Mouse (Mus musculus): Measurements from ENCODE around the gene Gm17455. TPM values are rescaled to one million over a fixed set of nuclear protein-coding genes. Genes with fewer than 3 reads are reported as not detected.
A peak's percentile ranks its signal among the peaks of the same experiment; 100 is the strongest.

The Gm17455 gene
- total and polyA plus RNA-seq, 2 experiments from 2014 or later: 0.93 to 12.5 TPM

- Histone ChIP-seq H3K27ac (ENCODE audit: low read depth, low read length) (no peak overlapping the region), H3K9me3 (ENCODE audit: low read length) (no peaks in the 10 kb centered on the region), H3K4me1 (ENCODE audit: insufficient read depth, low read length) (no peaks in the 10 kb centered on the region), H3K27me3 (ENCODE audit: insufficient read depth, low read length) (no peaks in the 10 kb centered on the region), H3K36me3 (ENCODE audit: insufficient read depth, low read length) (no peaks in the 10 kb centered on the region), H3K4me2 (ENCODE audit: low read depth, low read length, poor library complexity, severe bottlenecking) (no peak overlapping the region), H3K4me3 (ENCODE audit: low read depth, low read length) (no peak overlapping the region), H3K9ac (replicated peaks; ENCODE audit: low read length, poor library complexity, severe bottlenecking) (no peak overlapping the region)
- no peak for ATAC-seq (ENCODE audit: low FRiP score)
- 68% methylated on average over 2 of the region's 2 CpGs for WGBS
- no peak for TF ChIP-seq CTCF (IDR thresholded peaks at IDR 0.05)
- peak; percentile 58 for DNase-seq (ENCODE audit: low spot score)
These were observed 29.4 kb upstream of the Gm17455 start for GRCm38 (mm10) chr10:60370098-60370497.

- Histone ChIP-seq H3K36me3 (ENCODE audit: insufficient read depth, low read length) (no peaks in the 10 kb centered on the region), H3K9me3 (ENCODE audit: low read length) (no peaks in the 10 kb centered on the region), H3K4me1 (ENCODE audit: insufficient read depth, low read length) (no peaks in the 10 kb centered on the region), H3K27me3 (ENCODE audit: insufficient read depth, low read length) (no peaks in the 10 kb centered on the region), H3K9ac (replicated peaks; ENCODE audit: low read length, poor library complexity, severe bottlenecking) (no peak overlapping the region), H3K27ac (ENCODE audit: low read depth, low read length) (no peak overlapping the region), H3K4me3 (ENCODE audit: low read depth, low read length) (no peak overlapping the region), H3K4me2 (ENCODE audit: low read depth, low read length, poor library complexity, severe bottlenecking) (no peak overlapping the region)
- WGBS: 73% methylated on average over 5 of the region's 5 CpGs
- no peak for TF ChIP-seq CTCF (IDR thresholded peaks at IDR 0.05)
- DNase-seq (ENCODE audit: low spot score) (no peak), ATAC-seq (ENCODE audit: low FRiP score) (no peak)
These were observed 28.9 kb upstream of the Gm17455 start for GRCm38 (mm10) chr10:60370601-60371061.

- ATAC-seq (ENCODE audit: low FRiP score): no peak
- Histone ChIP-seq H3K4me3 (ENCODE audit: low read depth, low read length) (no peak overlapping the region), H3K9me3 (ENCODE audit: low read length) (no peaks in the 10 kb centered on the region), H3K27ac (ENCODE audit: low read depth, low read length) (no peak overlapping the region), H3K27me3 (ENCODE audit: insufficient read depth, low read length) (no peaks in the 10 kb centered on the region), H3K4me2 (ENCODE audit: low read depth, low read length, poor library complexity, severe bottlenecking) (no peak overlapping the region), H3K4me1 (ENCODE audit: insufficient read depth, low read length) (no peaks in the 10 kb centered on the region), H3K9ac (replicated peaks; ENCODE audit: low read length, poor library complexity, severe bottlenecking) (no peak overlapping the region), H3K36me3 (ENCODE audit: insufficient read depth, low read length) (no peaks in the 10 kb centered on the region)
- WGBS: 79% methylated on average over 5 of the region's 5 CpGs
- DNase-seq (ENCODE audit: low spot score): no peak
- TF ChIP-seq CTCF (IDR thresholded peaks at IDR 0.05): no peak
These were observed 27.7 kb upstream of the Gm17455 start for GRCm38 (mm10) chr10:60371596-60372386.

- Histone ChIP-seq H3K36me3 (ENCODE audit: insufficient read depth, low read length) (no peaks in the 10 kb centered on the region), H3K9ac (replicated peaks; ENCODE audit: low read length, poor library complexity, severe bottlenecking) (no peak overlapping the region), H3K4me2 (ENCODE audit: low read depth, low read length, poor library complexity, severe bottlenecking) (no peak overlapping the region), H3K27ac (ENCODE audit: low read depth, low read length) (no peak overlapping the region), H3K4me1 (ENCODE audit: insufficient read depth, low read length) (no peaks in the 10 kb centered on the region), H3K9me3 (ENCODE audit: low read length) (no peaks in the 10 kb centered on the region), H3K27me3 (ENCODE audit: insufficient read depth, low read length) (no peaks in the 10 kb centered on the region), H3K4me3 (ENCODE audit: low read depth, low read length) (no peak overlapping the region)
- 78% methylated on average over 6 of the region's 6 CpGs for WGBS
- DNase-seq (ENCODE audit: low spot score) (no peak), ATAC-seq (ENCODE audit: low FRiP score) (no peak)
- no peak for TF ChIP-seq CTCF (IDR thresholded peaks at IDR 0.05)
These were observed 26.0 kb upstream of the Gm17455 start for GRCm38 (mm10) chr10:60373543-60373936.

GRCm38 (mm10) chr10:60373937-60374578 is 25.5 kb upstream of the Gm17455 start:
- no peak overlapping the region for H3K9ac ChIP-seq (replicated peaks; ENCODE audit: low read length, poor library complexity, severe bottlenecking)
- H3K4me1 ChIP-seq (ENCODE audit: insufficient read depth, low read length): no peaks in the 10 kb centered on the region
- ATAC-seq (ENCODE audit: low FRiP score) (no peak), DNase-seq (ENCODE audit: low spot score) (no peak)
- WGBS: 63% methylated on average over 8 of the region's 8 CpGs
- no peaks in the 10 kb centered on the region for H3K9me3 ChIP-seq (ENCODE audit: low read length)
- no peak overlapping the region for H3K27ac ChIP-seq (ENCODE audit: low read depth, low read length)
- H3K36me3 ChIP-seq (ENCODE audit: insufficient read depth, low read length): no peaks in the 10 kb centered on the region
- no peak for TF ChIP-seq CTCF (IDR thresholded peaks at IDR 0.05)
- no peak overlapping the region for H3K4me2 ChIP-seq (ENCODE audit: low read depth, low read length, poor library complexity, severe bottlenecking)
- no peaks in the 10 kb centered on the region for H3K27me3 ChIP-seq (ENCODE audit: insufficient read depth, low read length)
- no peak overlapping the region for H3K4me3 ChIP-seq (ENCODE audit: low read depth, low read length)

- Histone ChIP-seq H3K9ac (replicated peaks; ENCODE audit: low read length, poor library complexity, severe bottlenecking) (no peak overlapping the region), H3K36me3 (ENCODE audit: insufficient read depth, low read length) (no peaks in the 10 kb centered on the region), H3K4me2 (ENCODE audit: low read depth, low read length, poor library complexity, severe bottlenecking) (no peak overlapping the region), H3K27me3 (ENCODE audit: insufficient read depth, low read length) (no peaks in the 10 kb centered on the region), H3K4me1 (ENCODE audit: insufficient read depth, low read length) (no peaks in the 10 kb centered on the region), H3K9me3 (ENCODE audit: low read length) (no peaks in the 10 kb centered on the region), H3K27ac (ENCODE audit: low read depth, low read length) (no peak overlapping the region), H3K4me3 (ENCODE audit: low read depth, low read length) (no peak overlapping the region)
- no peak for TF ChIP-seq CTCF (IDR thresholded peaks at IDR 0.05)
- DNase-seq (ENCODE audit: low spot score) (no peak), ATAC-seq (ENCODE audit: low FRiP score) (no peak)
- WGBS: 90% methylated on average over 16 of the region's 16 CpGs
These were observed 22.8 kb upstream of the Gm17455 start for GRCm38 (mm10) chr10:60376704-60377103.

Data from midbrain, postnatal 0 days (tissue).